Mouse (Mus musculus) heart, postnatal 25 days (tissue): ENCODE results near the gene Cept1. TPM values are rescaled to one million over a fixed set of nuclear protein-coding genes. Genes with fewer than 3 reads are reported as not detected.
"Not testable (repeated sequence)": the region's sequence is repeated elsewhere in the genome, so short reads cannot be mapped to it uniquely, and the experiment has no call there.

ENCODE experiments used
- DNase-seq: peaks from one replicate; pipeline ENCODE4 v3.0.0; 2022; ENCODE audit warnings: low spot score
- intact Hi-C: fragments of 180-260 bp; cut with DNase I; formaldehyde crosslinking; loops from one replicate; pipeline ENCODE4 v1.15.1; 2025
- total RNA-seq, 2 experiments: library from RNA; stranded (reverse); gene quantifications; 2 replicates each; pipeline ENCODE4 v1.2.3; 2021

Cept1 gene
- total RNA-seq: 10 to 100 TPM; 19.2 to 20.5 TPM

DNA sequence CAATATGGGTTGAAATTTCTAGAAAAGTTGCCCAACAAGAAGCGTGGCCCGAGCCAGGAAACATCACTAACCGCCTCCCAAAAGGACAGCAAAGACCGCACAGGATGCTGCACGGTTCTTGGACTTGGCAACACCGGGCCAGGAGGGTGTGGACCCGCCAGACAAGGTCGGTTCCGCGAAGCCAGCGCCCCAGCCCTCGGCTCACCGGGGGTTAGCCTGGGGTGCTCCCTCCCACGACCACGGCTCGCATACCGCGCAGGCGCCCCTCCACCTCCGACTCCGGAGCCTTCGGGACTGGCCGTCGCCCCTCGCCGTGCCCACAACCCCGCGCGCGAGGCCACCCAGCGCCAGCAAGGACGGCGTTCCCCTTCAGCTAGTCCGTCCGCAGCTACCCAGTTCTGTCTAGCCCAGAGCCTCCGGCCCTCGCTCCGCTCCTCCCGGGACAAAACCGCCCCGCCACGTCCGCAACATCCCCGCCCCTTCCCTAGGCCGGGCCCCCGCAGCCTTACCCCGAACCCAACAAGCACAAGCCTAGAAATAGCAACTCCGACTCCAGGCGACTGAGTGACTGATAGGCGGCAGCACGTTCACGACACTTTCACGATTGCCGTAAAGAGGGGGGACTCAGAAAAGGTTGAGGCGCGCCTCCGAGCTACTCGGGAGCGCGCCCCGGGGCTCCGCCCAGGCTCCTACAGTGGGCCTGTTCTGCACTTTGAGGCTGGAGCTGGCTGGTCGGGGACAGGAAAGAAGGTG lies at the start of gene Cept1, which contains the start of gene Dram2:
Gene Cept1, minus strand, starts transcription at position 632 of the 753 bp plus-strand sequence.
Gene Dram2, plus strand, starts transcription at position 628 of the 753 bp plus-strand sequence.
- DNase-seq: peak; percentile 87
- intact Hi-C loops: loop anchor here (5.0 to 10.0 kb wide), 2 partner anchors 175 to 583 kb away; partner anchors contain the start of gene Atp5f1

DNA sequence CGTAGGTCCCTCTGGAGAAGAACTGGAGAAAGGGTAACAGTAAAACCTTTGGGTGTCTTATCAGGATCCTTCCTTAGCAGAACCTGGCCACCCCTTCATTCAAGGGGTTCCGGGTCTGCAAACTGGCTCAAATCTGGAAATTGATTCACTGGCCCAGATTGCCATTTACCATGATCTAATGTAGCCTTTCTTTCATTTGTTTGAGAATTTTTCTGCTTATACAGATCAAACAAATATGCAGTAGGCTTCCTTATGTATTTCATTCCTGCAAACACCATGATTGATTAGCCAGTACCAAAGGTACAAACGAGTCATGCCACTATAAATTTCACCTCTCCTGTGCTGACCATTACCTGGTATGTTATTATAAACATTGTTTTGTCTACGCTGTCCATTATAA lies 46.0 kb upstream of the Cept1 start:
- intact Hi-C loops, DNase-seq: not testable (repeated sequence)

GRCm38 (mm10) chr3:106579296-106579695 lies 31.7 kb upstream of the Cept1 start:
- intact Hi-C loops: no loop called here
- no peak for DNase-seq

DNA sequence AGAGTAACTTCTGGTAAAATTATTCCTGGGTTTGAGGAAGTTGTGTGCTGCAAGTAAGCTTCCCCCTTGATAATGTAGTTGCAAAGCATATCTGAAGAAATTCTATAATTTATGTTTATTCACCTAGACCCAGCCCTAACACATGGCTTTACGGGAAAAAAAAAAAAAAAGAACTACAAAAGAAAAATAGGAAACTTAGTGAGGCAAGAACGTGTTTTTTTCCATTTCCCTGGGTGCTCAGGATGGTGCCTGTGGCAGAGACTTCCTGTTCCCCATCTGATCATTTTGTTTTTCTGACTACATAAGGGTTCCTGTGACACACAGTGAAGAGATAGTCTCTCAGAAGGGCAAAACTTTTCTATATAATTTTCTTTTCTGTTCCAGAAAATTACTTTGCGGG lies 25.6 kb upstream of the Cept1 start:
- intact Hi-C loops: no loop called here
- no peak for DNase-seq

DNA sequence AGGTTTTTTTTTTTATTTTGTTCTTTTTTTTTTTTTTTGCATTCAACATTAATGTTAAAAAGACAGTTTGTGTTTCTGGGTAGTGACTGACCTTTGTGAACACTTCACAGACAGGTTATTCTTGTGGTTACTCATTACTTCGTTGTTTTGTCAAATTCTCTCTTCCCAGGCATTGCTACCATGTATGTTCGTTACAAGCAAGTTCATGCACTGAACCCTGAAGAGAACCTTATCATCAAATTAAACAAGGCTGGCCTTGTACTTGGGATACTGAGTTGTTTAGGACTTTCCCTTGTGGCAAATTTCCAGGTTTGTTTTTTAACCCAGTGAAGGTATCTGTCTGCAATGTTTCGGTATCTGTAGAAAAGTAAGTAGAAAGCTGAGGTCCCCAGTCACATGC lies 18.3 kb upstream of the Cept1 start:
- intact Hi-C loops: no loop called here
- DNase-seq: no peak

DNA sequence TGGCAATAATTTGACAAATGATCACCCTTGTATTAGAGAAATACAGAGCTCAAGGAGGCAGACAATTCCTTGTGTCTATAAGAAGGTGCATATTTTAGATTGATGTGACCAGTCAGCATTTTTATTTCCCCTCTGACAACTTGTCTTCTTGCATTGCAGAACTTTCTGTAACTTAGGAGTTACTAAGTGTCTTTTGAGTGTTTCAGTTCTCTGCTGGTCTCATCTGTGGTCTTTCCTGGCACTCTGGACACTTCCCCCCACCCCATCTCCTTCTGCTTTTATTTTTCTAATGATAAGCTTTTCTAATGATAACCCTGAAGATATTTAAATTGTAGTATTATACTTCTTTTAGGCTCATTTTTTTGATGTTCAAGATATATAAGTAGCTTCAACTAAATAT lies 10.7 kb upstream of the Cept1 start:
- DNase-seq: no peak
- intact Hi-C loops: no loop called here

DNA sequence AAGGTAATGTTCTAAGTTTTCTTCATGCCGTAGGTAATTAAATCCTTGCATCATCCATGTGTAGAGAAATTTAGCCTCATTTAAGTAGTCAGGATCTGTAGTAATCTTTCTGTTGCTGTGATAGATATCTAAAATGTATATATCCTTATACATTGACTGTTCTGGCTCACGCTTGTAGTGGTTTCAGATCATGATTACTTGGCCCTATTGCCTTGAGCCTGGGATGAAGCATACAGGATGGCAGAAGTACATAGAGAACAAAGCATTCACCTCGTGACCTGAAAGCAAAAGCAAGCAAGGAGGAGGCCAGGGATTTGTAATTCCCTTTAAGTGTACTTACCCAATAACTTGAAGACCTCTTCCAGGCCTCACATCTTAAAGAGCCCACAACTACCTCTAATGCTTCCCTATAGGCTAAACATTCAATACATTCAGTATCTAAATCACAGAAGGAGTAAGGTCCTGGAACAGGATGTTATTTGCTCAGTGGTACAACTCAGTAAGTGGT lies 8.2 kb upstream of the Cept1 start:
- intact Hi-C loops: no loop called here
- DNase-seq: no peak

DNA sequence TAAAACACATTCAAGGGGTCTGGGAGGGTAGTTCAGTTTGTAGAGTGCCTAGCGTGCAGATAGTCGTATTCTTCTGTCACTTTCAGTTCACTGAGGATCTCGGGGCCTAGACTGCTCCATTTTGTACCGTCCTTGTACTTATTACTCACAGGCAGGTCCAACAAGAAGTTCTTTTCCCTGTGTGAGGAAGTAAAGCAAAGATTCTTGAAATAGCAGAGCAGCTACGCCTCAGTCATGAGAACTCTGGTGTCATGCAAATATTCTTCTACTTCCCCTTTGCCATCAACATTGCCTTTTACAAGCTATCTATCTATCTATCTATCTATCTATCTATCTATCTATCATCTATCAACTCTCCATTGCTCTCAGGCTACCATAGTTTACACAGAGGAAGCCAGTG lies 5.8 kb upstream of the Cept1 start:
- intact Hi-C loops: no loop called here
- no peak for DNase-seq

- intact Hi-C loops: loop anchor here (5.0 to 10.0 kb wide), 2 partner anchors 173 to 584 kb away; partner anchors contain the start of gene Atp5f1
Measured at GRCm38 (mm10) chr3:106548971-106549370, 1.4 kb upstream of the Cept1 start.

GRCm38 (mm10) chr3:106547924-106548539 lies 430 bp upstream of the Cept1 start:
- peak; percentile 31 for DNase-seq
- intact Hi-C loops: loop anchor here (5.0 to 10.0 kb wide), 2 partner anchors 174 to 583 kb away; partner anchors contain the start of gene Atp5f1

More at GRCm38 (mm10) chr3:106548971-106549370, 1.4 kb upstream of the Cept1 start:
- DNase-seq: no peak

- no peak for DNase-seq
- intact Hi-C loops: loop anchor here (5.0 to 10.0 kb wide), 2 partner anchors 177 to 580 kb away; partner anchors contain the start of gene Atp5f1
Measured at GRCm38 (mm10) chr3:106544721-106545316, 2.8 kb downstream of the Cept1 start.

GRCm38 (mm10) chr3:106533277-106533676 lies 14.3 kb downstream of the Cept1 start:
- intact Hi-C loops: no loop called here
- no peak for DNase-seq

DNA sequence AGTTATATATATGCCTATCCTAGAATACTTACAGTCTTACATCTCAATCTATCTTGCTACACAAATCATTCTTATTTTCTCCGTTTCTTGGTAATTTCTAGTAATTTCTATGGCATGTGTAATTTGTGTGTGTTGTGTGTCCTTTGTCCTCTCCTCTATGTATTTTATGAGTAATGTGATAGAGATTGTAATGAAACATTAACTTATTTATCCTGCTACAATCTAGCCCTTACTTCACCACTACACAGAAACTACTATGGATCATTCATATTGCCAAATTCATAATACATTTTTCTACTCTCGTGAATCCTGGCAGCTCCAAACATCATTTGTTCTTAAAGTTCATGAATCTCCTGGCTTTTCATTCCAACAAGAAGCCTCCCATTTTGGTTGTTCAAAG lies 19.6 kb downstream of the Cept1 start:
- no peak for DNase-seq
- intact Hi-C loops: no loop called here

GRCm38 (mm10) chr3:106526411-106526810 lies 21.2 kb downstream of the Cept1 start:
- intact Hi-C loops: no loop called here
- DNase-seq: no peak

DNA sequence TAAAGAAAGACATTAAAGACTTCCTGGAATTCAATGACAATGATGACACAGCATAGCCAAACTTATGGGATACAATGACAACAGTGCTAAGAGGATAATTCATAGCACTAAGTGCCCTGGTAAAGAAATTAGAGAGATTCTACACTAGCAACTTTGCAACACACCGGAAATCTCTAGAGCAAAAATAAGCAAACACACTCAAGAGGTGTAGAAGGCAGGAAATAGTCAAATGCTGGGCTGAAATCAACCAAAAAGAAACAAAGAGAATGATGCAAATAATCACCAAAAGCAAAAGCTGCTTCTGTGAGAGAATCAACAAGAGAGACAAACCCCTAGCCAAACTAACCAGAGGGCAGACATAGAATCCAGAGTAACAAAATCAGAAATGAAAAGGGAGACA lies 24.9 kb downstream of the Cept1 start:
- intact Hi-C loops: no loop called here
- DNase-seq: no peak

DNA sequence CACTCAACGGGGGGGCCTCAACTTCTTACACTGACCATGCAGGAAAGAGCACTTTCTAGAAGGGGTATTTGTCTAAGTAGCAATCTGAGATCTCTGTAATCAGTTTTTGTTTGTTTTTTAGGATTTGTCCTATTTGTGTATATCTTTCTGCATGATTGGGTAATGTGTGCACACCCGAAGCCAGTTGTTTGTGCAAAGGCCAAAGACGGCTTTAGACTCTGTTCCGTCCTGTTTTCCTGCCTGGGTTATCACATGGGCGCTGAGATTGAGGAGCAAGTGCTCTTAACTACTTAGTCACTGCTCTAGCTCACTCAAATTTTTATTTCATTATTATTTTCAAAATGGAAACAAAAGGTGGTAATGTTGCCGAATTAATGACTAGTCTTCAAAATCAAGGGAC lies 32.6 kb downstream of the Cept1 start:
- intact Hi-C loops: no loop called here
- DNase-seq: no peak

- no peak for DNase-seq
- intact Hi-C loops: no loop called here
Measured at GRCm38 (mm10) chr3:106510669-106511068, 36.9 kb downstream of the Cept1 start.

DNA sequence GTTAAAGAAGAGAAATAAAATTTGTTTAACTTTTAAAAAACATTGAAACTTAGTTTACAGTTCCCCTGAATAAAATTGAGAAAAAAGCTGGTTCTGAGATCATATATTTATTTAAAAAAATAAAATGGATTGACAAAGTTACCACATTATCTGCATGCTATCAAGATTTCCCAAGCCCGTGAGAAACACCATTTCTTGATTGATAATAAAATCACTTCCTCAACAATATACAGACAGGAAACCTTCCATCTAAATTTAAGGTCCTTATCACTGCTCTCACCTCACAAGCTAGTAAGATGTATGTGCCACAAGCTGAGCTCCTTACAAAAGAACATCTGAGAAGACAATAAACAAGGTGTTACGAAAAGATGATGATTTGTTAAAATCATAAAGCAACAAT lies 44.7 kb downstream of the Cept1 start:
- intact Hi-C loops: no loop called here
- DNase-seq: no peak

GRCm38 (mm10) chr3:106500510-106500909 lies 47.1 kb downstream of the Cept1 start:
- intact Hi-C loops: no loop called here
- DNase-seq: no peak

DNA sequence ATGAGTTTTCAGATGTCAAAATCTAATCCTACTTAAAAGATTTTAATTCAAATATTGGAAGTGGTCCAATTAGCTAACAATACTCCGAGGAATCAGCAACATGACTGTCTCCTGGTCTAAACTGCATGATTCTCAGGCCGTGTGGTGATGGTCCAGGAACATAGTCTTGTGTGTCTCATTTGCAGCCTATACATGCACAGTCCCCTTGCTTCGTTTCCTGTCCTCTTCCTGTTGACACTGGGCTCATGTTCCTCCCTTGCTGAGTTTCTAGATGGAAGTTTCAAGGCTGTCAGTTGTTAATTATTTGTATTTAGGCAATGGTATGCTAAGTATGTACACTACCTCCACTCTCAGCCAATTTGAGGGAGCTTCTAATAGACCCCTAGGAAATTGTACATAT lies 50.6 kb downstream of the Cept1 start:
- no peak for DNase-seq
- intact Hi-C loops: no loop called here
